Mouse (Mus musculus): Measurements from ENCODE around the gene Evi5l.

The Evi5l gene

GRCm38 (mm10) chr8:4205246-4206123 is 39.1 kb downstream of the Evi5l start:
- DNase-seq = no peak

- no peak for DNase-seq
Observed at GRCm38 (mm10) chr8:4206182-4207015, 40.0 kb downstream of the Evi5l start.

DNA sequence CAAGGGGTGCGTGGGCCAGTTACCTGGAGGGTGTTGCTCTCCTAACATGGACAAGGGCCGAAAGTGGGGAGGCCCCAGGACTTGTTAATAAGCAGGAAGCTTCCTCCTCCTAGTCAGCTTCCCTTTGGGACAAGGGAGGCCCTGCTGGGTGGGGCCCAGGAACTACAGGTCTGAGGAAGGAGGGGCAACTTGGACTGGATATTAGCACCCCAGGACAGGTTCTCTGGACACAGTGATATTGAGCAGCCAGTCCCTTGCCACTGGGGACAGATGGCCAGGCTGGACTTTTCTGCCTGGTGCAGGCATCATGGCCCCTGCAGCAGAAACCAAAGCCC is 40.6 kb downstream of the Evi5l start:
- no peak for DNase-seq

DNA sequence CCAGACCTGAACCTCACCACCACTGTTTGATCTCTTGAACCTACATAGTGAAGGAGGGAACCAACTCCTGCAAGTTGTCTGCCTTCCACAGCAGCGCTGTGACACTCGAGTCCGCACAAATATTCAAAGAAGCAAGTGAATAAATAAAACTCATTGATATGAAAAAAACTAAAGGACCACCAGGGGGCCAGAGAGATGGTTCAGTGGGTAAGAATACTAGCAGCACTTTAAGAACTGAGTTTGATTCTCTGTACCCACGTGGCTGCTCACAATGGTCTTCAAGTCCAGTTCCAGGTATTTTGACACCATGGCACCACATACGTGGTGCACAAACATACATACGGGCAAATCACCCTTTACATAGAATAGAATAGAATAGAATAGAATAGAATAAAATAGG is 44.7 kb downstream of the Evi5l start:
- DNase-seq = no peak

- DNase-seq = no peak
Observed at GRCm38 (mm10) chr8:4212809-4213209, 46.4 kb downstream of the Evi5l start.

GRCm38 (mm10) chr8:4213210-4214005 is 47.0 kb downstream of the Evi5l start:
- peak; percentile 44 for DNase-seq

- peak; percentile 43 for DNase-seq
Observed at GRCm38 (mm10) chr8:4214006-4214980, 47.9 kb downstream of the Evi5l start.

DNA sequence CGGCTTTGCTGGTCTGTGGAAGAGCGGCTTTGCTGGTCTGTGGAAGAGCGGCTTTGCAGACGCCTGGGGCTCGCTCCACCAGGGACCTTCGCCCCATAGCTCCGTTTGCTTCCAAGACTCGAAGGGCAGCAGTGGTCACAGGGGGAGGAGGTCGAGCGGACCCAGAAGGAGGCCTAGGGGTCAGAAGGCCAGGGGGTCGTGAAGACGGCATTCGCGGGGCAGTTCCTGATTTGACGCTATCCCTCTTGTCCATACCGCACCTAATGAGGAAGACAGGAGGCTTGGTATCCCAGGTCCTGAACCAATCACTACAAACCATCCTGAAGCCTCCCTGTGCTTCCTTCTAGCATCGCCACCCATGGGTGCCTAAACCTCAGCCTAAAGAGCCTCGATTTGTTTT is 49.9 kb downstream of the Evi5l start:
- DNase-seq = no peak

DNA sequence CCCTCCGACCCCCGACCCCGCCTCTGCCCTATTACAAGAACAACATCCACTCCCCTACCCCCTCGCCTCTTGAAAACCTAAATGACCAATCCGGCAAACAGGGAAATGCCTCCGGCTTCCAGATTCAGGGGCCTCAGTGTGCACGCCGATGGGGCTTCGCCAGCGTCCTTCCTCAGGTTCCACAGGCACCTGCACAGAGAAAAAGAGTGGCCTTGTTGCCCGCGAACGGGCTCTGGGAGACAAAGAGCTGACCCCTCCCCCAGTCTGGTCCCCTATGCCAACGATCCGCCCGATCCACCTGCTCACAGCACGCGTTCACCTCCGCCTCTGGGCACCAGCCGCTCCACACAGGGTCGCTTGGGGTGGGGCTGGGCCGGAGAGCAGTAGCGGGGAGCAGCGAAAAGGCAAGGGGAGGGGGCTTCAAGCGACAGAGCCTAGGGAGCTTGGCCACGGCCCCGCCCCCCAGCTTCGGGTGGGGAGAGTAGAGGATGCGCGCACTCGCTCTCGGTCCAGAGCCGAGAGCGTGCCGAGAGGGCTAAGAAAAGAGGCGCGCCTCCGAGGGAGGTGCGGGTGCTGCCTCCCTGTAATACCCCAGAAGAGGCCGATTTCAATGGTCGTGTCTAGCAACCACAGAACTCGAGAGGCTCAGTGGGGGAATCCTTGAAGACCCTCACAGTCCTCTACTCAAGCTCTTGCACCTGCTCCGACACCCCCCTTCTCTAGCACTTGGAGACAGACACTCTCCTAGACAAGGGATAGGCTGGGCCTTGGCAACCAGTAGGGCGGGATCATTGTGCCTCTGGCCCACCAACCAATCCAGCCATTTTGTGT is 50.6 kb downstream of the Evi5l start, which contains the start of gene Prr36:
Gene Prr36 (minus strand): TSS at position 669 of the 831 bp plus-strand sequence.
- no peak for DNase-seq

DNA sequence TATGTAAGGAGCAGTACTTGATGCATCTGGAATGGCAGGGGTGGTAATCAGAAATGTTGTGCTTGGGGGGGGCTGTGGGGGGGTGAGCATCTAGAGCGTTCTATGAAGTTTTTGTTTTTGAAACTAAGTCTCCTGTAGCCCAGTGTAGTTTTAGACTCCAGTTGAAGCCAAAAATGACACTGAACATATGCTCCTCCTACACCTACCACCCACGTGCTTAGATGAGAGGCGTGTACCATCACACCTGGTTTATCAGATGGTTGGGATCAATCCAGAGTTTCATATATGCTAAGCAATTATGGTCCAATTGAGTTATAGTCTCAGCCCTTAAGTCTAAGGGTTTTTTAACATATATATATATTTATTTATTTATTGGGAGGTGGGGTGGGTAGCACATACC is 53.2 kb downstream of the Evi5l start:
- no peak for DNase-seq

DNA sequence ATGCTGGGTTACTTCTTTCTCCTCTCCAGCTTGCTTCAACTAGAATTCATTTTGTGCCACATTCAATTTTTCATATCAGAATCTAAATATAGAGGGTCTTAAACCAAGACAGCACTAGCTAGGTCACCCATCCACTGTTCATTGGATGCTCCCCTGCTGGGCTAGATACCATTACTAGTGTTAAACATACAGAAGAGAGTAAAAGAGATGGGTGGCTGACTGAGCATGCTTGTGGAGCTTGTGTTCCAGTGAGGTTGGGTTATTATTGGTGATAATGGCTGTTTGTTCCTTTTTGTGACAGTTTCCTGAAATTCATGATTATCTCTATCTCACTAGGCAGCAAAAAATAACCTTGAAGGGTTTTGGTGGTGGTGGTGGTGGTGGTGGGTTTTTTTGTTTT is 55.7 kb downstream of the Evi5l start:
- no peak for DNase-seq

DNA sequence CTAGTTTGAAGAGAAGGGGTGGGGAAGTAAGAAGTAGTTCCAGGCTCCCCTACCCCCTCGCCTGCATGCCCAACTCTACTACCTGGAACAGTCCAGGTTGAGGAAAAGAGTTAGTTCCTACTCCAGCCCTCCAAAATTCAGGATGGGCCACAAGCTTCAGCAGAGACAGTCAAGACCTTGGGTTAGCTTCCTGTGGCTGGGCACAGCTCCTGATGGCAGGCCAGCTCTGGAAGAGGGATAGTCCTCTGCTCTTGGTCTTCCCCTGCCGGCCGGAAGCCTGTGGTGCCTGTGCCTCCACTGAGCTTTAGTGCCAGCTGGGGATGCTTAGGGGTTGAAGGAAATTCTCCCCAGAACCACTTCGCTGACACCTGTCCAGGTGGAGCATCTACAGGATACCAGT is 60.0 kb downstream of the Evi5l start:
- DNase-seq = no peak

DNA sequence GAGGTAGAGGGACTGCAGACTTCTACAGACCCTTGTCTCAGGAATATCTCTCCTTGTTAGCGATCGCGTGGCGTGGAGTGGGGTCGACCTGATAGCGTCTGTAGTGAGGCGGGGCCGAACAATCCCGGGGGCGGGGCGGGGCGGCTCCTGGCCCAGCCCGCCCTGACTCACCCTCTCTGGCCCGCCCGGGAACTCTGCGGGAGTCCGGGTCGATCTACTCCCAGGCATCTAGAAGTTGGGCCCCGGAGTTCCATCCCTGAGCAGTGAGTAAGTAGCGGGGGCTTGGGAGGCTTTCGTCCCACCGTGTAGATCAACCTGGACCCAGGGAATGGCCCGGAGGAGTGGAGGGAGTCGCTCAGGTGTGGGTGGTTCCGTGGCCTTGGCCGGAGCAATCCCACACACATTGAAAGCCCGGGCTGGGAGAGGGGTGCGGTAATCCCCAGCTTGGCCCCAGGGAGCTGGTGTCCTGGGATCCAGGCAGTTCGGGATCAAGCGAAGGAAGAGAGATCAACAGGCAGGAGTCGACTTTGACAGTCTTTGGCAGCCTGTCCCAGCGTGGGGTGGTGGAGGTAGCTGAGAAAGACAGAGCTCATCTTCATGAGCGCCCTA is 60.5 kb downstream of the Evi5l start, which contains the start of gene Lrrc8e:
Gene Lrrc8e (plus strand): TSS at position 89 of the 609 bp plus-strand sequence.
- DNase-seq = no peak

GRCm38 (mm10) chr8:4227919-4228318 is 61.6 kb downstream of the Evi5l start:
- no peak for DNase-seq

- DNase-seq = no peak
Observed at GRCm38 (mm10) chr8:4229784-4230183, 63.4 kb downstream of the Evi5l start.

- DNase-seq = no peak
Observed at GRCm38 (mm10) chr8:4230612-4231351, 64.4 kb downstream of the Evi5l start.

- DNase-seq = peak; percentile 65
Observed at GRCm38 (mm10) chr8:4237814-4238433, 71.6 kb downstream of the Evi5l start.

- DNase-seq = peak; percentile 100
Observed at GRCm38 (mm10) chr8:4238434-4239192, 72.2 kb downstream of the Evi5l start, which contains the start of the genes Map2k7 and Gm49320. Gene Map2k7 (plus strand): TSS chr8:4238740. Gene Gm49320 (plus strand): TSS chr8:4238865.

Measured in kidney, adult 9 months (tissue).